Mouse (Mus musculus): Measurements from ENCODE around the gene Cpa4.

DNA sequence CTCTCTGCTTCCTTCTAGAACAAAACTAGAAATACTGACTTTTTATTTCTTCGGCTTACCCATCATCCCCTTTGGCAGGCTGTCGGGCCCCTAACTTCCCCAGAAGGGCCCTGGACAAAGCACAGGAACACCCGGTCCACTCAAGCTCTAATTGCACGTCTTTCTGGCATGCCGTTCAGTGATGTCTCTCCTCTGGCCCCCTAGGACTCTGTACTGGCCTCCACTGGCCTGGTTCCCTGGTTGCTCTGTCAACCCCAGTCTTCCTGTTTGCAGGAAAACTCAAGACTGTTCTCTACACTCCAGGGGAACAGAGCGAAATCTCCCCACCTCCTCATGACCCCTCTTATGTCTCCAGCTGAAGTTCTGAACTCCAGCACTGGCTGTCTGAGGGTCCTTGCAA lies 50.6 kb downstream of the Cpa4 start:
- TF ChIP-seq CTCF (IDR thresholded peaks at IDR 0.05) (no peak), EP300 (IDR thresholded peaks at IDR 0.05) (no peak)
